Mouse (Mus musculus) frontal cortex, adult 2 months (tissue): Measurements from ENCODE around the gene Prkg1. TPM values are rescaled to one million over a fixed set of nuclear protein-coding genes. Genes with fewer than 3 reads are reported as not detected.

ENCODE experiments used
- DNase-seq, 2 experiments: peaks; one replicate each; pipeline ENCODE4 v3.0.0; 2022; ENCODE audit warnings: low spot score in 1 of 2; ENCODE audit errors: extremely low spot score in 1 of 2
- polyA plus RNA-seq: library from polyadenylated mRNA; depleted of rRNA; stranded (reverse); fragments of >200 nt; gene quantifications from 2 replicates; pipeline ENCODE4 v1.2.3, GENCODE M21; 2012; rRNA removed

Gene Prkg1
- polyA plus RNA-seq, result 9.1 and 9.3 TPM in 2 replicates

- DNase-seq, result peak in 1 of 2 experiments; percentile 16
Measured at GRCm38 (mm10) chr19:31764801-31765340, at the start of gene Prkg1. TSS of gene Prkg1 (minus strand) at chr19:31765033.

DNA sequence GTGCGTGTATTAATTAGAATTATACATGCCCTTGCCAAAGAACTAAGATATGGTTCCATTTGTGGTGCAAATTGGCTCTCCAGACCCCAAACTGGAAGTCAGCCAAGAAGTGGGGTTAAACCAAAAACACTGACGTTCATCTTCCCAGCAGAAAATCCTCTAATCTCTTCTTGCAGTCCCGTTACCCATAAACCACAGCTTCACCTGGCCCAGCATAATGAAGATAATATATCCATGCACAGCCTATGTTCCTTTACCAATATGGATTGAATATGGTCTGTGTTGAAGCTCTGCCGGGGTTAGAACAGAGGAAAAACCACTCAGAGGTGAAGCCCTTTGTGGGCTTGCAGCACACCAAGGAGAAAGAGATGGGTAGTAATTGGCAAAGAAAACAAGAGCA lies 48.3 kb upstream of the Prkg1 start:
- DNase-seq, result no peak

- DNase-seq, result peak in 1 of 2 experiments; percentile 43
Measured at GRCm38 (mm10) chr19:31811371-31811770, 46.5 kb upstream of the Prkg1 start.

- DNase-seq, result no peak
Measured at GRCm38 (mm10) chr19:31805391-31805790, 40.6 kb upstream of the Prkg1 start.

GRCm38 (mm10) chr19:31795485-31796046 lies 30.7 kb upstream of the Prkg1 start:
- DNase-seq, result peak in 1 of 2 experiments; percentile 17

GRCm38 (mm10) chr19:31791724-31792123 lies 26.9 kb upstream of the Prkg1 start:
- DNase-seq, result no peak

DNA sequence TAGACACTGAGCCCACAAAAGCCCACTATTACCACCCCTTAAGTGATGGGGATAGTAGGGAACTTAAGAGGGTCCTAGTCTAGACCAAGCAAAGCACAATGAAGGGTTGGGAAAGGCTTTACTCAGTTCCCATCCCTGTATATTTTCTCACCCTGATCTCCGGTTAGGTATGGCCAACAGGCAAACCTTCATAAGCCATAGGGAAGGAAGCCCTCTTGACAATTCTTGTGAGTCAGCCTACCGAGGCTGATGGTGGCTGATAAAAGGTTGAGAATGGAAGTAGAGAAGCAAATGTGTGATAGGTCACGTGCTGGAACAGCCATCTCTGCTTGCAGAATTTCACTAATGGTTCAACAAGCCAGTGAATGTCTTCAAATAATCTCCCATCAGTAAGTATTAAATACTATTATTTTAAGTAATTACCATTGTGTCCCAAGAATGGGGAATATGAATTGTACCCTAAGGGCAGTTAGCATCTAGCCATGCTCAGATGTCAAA lies 16.7 kb upstream of the Prkg1 start:
- no peak for DNase-seq

DNA sequence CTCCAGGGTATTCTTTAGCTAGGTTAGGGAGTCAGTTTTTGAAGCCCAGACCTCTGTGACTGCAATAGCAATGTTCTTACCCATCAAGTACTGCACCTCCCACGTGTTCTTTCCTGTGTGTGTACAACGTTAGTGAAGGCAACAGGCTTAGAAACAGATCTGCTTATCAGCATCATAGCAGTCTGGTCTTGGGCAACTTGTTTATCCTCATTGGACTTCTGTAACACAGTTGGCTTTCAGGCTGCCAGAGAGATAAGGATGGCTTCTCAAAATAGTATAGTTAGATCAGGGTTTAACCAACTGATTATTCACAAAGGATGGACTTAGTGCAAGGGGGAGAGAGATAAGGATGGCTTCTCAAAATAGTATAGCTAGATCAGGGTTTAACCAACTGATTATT lies 16.2 kb upstream of the Prkg1 start:
- DNase-seq, result no peak

GRCm38 (mm10) chr19:31780222-31780621 lies 15.4 kb upstream of the Prkg1 start:
- no peak for DNase-seq

GRCm38 (mm10) chr19:31779021-31779420 lies 14.2 kb upstream of the Prkg1 start:
- DNase-seq, result no peak

GRCm38 (mm10) chr19:31767004-31767403 lies 2.2 kb upstream of the Prkg1 start:
- peak in 1 of 2 experiments; percentile 28 for DNase-seq

DNA sequence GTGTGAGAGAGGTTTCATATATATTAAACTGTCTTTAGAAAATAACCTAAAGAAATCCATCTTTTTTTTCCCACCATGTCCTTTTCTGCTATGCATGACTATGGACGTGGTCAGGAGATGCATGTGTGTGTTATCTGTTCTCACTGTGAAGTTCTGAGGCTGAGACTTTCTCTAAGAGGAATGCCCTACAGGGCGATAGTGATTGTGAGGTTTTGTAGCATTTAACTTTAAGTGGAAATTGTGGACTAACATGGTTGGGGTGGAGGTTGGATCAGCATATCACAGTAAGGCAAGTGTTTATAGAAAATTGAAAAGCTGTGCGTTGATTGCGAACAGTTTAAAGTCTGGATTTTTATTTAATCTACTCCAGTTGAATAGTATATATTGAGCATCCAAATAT lies 618 bp upstream of the Prkg1 start:
- DNase-seq, result no peak

DNA sequence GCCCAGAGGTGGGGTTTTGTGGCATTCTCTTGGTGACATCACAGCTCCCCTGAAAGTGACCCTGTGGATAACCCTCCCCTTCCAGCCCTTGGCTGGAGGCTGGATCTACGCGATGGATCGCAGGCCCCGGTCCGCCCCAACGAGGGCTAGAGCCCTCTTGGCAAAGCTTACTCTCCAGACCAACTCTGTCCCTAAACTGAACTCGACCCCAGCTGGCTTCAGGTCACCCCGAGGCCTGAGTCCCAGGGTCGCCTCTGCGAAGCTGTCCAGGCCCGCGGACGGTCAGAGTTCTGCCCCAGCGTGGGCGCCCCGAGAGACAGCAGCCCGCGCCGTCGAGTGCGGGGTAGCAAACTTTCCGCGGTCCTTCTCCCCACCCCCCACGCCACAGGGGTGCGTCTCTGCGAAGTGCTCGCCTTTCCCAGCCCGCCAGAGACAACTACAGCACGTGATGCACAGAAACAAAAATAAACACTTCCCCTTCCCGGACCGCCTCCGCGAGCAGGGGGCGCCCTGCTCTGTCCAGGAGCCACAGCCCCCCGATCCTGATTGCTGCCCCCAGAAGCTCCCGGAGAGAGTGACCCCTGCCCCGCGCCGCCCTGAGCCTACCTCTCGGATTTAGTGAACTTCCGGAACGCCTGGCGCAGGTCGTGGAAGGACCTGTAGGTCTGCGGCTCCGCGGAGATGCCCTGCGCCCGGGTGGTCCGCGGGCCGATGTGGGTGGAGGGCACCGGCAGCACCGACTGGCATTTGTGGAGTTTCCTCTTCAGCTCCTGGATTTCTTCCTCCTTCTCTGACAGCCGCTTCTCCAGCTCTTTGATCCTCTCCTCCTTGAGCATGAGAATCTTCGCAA lies 657 bp downstream of the Prkg1 start:
- no peak for DNase-seq

DNA sequence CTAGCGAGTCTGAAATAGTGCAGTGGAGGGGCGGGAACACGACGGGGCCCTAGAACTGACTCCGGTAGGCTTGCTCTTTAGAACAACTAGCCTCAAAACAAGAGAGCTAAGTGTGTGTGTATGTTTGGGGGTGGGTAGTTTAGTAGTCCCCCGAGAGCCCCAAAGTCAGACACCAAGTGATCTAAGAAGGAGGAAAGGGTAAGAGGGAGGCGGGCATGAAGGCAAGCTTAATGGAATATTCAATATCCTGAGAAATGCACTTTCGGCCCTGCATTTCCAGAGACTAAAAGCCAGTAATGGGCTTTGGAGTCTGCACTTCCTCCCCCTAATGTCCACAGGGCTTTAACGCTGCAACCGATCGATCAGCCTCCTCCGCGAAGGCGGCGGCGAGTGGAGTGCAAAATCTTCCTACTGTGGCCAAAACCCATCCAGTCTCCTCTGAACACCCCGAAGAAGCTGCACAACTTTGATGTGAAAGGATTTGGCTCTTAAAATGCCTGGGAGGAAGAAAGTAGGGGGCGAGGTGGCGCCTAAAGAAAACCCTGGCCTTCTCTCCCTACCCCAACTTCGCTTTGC lies 1.5 kb downstream of the Prkg1 start:
- DNase-seq, result no peak

- no peak for DNase-seq
Measured at GRCm38 (mm10) chr19:31762411-31763245, 2.2 kb downstream of the Prkg1 start.

DNA sequence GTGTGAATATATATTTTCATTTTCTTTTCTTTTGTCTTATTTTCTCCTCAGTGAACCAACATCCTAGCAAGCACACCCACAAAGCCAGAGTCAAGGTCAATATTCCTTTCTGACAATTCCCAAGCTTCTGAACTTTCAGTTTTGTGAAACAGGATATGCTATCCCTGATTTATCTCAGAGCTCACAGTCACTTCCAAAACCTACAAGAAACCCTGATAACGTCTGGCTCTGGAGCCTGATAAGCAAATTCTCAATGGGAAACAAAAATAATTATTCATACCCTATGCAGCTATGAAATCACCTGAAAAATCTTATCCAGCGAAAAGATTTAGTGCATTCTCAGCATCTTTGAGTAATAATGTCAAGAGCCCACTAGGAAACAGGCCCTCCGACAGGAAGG lies 5.0 kb downstream of the Prkg1 start:
- DNase-seq, result no peak

DNA sequence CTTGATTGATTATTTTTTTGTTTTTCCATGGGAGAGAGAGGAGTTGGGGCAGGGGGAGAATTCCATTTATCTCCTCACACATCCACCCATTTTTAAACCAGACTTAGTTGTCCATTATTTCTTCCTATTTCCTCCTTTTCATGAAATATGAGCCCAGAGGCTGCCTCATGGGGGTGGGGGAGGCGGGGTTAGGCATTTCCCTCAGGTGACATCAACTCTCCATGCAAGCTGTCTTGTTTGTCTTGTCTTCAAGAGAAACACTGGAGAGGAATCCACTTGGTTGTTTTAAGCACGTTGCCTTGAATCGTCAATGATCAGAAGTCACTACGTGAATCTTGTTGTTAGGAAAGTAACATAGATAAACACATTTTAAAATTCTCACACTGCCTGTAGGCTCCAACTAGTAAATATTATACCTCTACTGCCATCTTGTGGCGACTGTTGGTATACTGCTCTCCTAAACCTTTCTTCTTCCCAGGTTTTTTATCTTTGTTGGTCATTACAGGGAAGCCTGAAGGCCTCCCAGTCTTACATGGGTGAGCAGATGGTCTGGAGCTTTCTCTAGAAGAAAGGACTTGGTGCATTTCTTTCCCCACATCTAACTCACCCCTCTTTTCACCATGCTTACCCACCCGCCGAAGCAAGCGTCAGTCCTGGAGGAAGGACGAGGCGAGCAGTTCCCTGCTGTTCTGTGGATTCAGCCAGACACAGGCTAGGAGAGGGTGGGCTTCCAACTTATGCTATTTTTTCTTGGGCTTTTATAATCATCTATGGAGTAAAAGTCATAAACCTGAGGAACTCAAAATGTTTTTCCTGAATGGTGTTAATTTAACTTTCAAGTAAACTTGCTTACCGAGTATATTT lies 8.7 kb downstream of the Prkg1 start:
- DNase-seq, result peak; percentile 19 to 85

DNA sequence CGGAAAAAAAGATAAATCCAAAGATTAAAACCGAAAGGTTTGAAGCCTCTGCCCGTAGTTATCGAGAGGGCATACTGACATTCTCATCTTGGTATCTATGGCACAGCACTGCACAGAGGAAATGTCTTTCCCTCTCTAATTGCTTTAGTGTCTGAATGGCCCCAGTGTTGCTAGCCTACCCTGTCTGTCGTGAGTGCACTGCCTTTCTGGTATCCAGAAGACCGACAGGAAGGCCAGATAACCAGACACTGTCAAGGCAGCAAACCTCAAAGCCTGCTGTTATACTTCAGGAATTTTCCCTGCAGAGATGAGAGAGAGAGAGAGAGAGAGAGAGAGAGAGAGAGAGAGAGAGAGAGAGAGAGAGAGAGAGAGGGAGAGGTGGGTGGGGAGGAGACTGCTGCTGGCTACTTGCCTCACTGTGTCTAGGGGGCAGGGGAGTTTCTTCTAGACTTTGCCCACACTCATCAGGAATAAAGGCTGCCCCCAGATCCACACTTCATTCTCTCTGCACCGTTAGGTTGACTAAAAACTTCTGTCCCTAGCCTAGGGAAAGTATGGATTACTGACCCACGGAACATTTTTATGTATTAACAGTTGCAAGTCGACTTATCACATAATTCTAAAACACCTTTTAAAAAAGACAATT lies 10.1 kb downstream of the Prkg1 start:
- no peak for DNase-seq
